Comparison of ENCODE assay signal across 16 mouse cellular contexts in genomic region chr7:97549301-97549700, GRCm38 (mm10).
"Had no signal": no experiment of that assay in that cellular context is flagged by ENCODE, and none has a peak within 500 bp of the region (broad histone marks: within the 10 kb centered on the region; RNA-seq: fewer than 3 reads in every experiment).

No protein-coding gene starts in this region.

- H3K4me3 ChIP-seq: midbrain, embryonic 10.5 days; midbrain, embryonic 12.5 days; myocyte; neural tube, embryonic 13.5 days; neural tube, embryonic 15.5 days had no signal

- H3K27ac ChIP-seq: midbrain, embryonic 10.5 days; midbrain, embryonic 12.5 days; neural tube, embryonic 13.5 days; neural tube, embryonic 15.5 days had no signal

- H3K27me3 ChIP-seq: midbrain, embryonic 12.5 days; neural tube, embryonic 13.5 days; neural tube, embryonic 15.5 days had no signal

- H3K36me3 ChIP-seq: midbrain, embryonic 10.5 days; midbrain, embryonic 12.5 days; neural tube, embryonic 15.5 days had no signal

- DNase-seq: lung, adult 18-20 months; lung, embryonic 14.5 days; lung, postnatal 10 days; lung, postnatal 4 days; midbrain, embryonic 14.5 days; retina, postnatal 1 day; right cerebral cortex, adult 18-20 months; spleen, adult 18-20 months; thymus, adult 18-20 months; thymus, postnatal 14 days; thymus, postnatal 36 days had no signal

- H3K9me3 ChIP-seq: midbrain, embryonic 10.5 days; midbrain, embryonic 12.5 days; neural tube, embryonic 13.5 days; neural tube, embryonic 15.5 days had no signal

- H3K4me1 ChIP-seq: midbrain, embryonic 10.5 days; midbrain, embryonic 12.5 days; neural tube, embryonic 13.5 days had no signal
